Mouse (Mus musculus) ES-Bruce4 (cell line): ENCODE data around the gene Cd33. TPM values are rescaled to one million over a fixed set of nuclear protein-coding genes. Genes with fewer than 3 reads are reported as not detected.
A peak's percentile ranks its signal among the peaks of the same experiment; 100 is the strongest.

ENCODE experiments used
- H3K27ac ChIP-seq: 2 replicates; pipeline ENCODE4 v1.5.1; 2012; ENCODE audit warnings: low read length, inconsistent platforms; ENCODE audit not compliant: insufficient read depth
- H3K27me3 ChIP-seq: 2 replicates; pipeline ENCODE4 v1.6.1; 2012; ENCODE audit warnings: mild to moderate bottlenecking, low read length, inconsistent platforms; ENCODE audit not compliant: control insufficient read depth, poor library complexity, insufficient read depth, severe bottlenecking
- H3K36me3 ChIP-seq: 2 replicates; pipeline ENCODE4 v1.6.1; 2012; ENCODE audit warnings: inconsistent platforms, mild to moderate bottlenecking, low read length, moderate library complexity; ENCODE audit not compliant: control insufficient read depth, poor library complexity, insufficient read depth, severe bottlenecking
- H3K4me1 ChIP-seq: one replicate; pipeline ENCODE4 v1.8.1; 2011; ENCODE audit warnings: low read length; ENCODE audit not compliant: control insufficient read depth, insufficient read depth
- H3K4me3 ChIP-seq: 2 replicates; pipeline ENCODE4 v1.5.1; 2011; ENCODE audit warnings: low read depth, mild to moderate bottlenecking, low read length
- H3K9ac ChIP-seq: 2 replicates; pipeline ENCODE4 v1.6.1; 2012; ENCODE audit warnings: low read depth, mild to moderate bottlenecking, inconsistent platforms; ENCODE audit not compliant: poor library complexity, severe bottlenecking
- H3K9me3 ChIP-seq: replicated peaks from 2 replicates; pipeline ENCODE4 v1.6.1; 2012; ENCODE audit warnings: mild to moderate bottlenecking, low read length, inconsistent platforms; ENCODE audit not compliant: control insufficient read depth, poor library complexity, insufficient read depth, severe bottlenecking
- CTCF ChIP-seq: IDR thresholded peaks from one replicate; pipeline ENCODE4 v1.8.1; 2011; ENCODE audit warnings: low read depth, low read length
- EP300 ChIP-seq: IDR thresholded peaks from 2 replicates; pipeline ENCODE4 v1.6.1; 2011; ENCODE audit warnings: low read depth, low read length; ENCODE audit not compliant: insufficient read depth
- POLR2A ChIP-seq: IDR thresholded peaks from one replicate; pipeline ENCODE4 v1.8.1; 2011; ENCODE audit warnings: low read length; ENCODE audit not compliant: insufficient read depth
- polyA plus RNA-seq: library from polyadenylated mRNA; stranded (reverse); fragments of >200 nt; gene quantifications from 2 replicates; pipeline ENCODE4 v1.2.4, GENCODE M21; 2011; ENCODE audit warnings: low read depth; ENCODE audit not compliant: missing spikeins, insufficient read depth, insufficient read length

The Cd33 gene
- polyA plus RNA-seq, 1 experiment: not detected

- H3K4me3 ChIP-seq: peak overlapping the region; percentile 80
- peak overlapping the region; percentile 21 for H3K9ac ChIP-seq
- H3K9me3 ChIP-seq: no peaks in the 10 kb centered on the region
- 0 out of 2 replicates have a peak, but pooled peaks cover 2% of the 10 kb centered on the region for H3K36me3 ChIP-seq
- peak overlapping the region; percentile 76 for H3K27ac ChIP-seq
- no peaks in the 10 kb centered on the region for H3K27me3 ChIP-seq
- TF ChIP-seq POLR2A (no peak), EP300 (peak; percentile 54; the same call in 1 of the 2 replicates)
- H3K4me1 ChIP-seq: no peaks in the 10 kb centered on the region
These were observed 18.4 kb upstream of the Cd33 start for GRCm38 (mm10) chr7:43562651-43563070.

- no peaks in the 10 kb centered on the region for H3K9me3 ChIP-seq
These were observed 17.9 kb upstream of the Cd33 start, which contains the start of gene Zfp658 for GRCm38 (mm10) chr7:43562006-43562633. Gene Zfp658, plus strand, starts transcription at chr7:43562256.

GRCm38 (mm10) chr7:43556901-43557300 lies 12.7 kb upstream of the Cd33 start:
- H3K36me3 ChIP-seq: no peaks in the 10 kb centered on the region
- no peaks in the 10 kb centered on the region for H3K9me3 ChIP-seq
- H3K9ac ChIP-seq: no peak overlapping the region
- TF ChIP-seq POLR2A: no peak
- TF ChIP-seq EP300: no peak
- no peak for TF ChIP-seq CTCF
- no peak overlapping the region for H3K4me3 ChIP-seq
- H3K27ac ChIP-seq: no peak overlapping the region
- no peaks in the 10 kb centered on the region for H3K4me1 ChIP-seq
- H3K27me3 ChIP-seq: no peaks in the 10 kb centered on the region

More at GRCm38 (mm10) chr7:43562006-43562633, 17.9 kb upstream of the Cd33 start, which contains the start of gene Zfp658:
- peak within 1 kb of the TSS; percentile 76 for H3K27ac ChIP-seq
- H3K27me3 ChIP-seq: no peaks in the 10 kb centered on the region
- peak within 1 kb of the TSS; percentile 80 for H3K4me3 ChIP-seq
- H3K4me1 ChIP-seq: no peaks in the 10 kb centered on the region
- peak within 1 kb of the TSS; percentile 21 for H3K9ac ChIP-seq
- no peak for TF ChIP-seq POLR2A
- TF ChIP-seq CTCF: no peak
- no peak for TF ChIP-seq EP300
- no peaks in the 10 kb centered on the region for H3K36me3 ChIP-seq

- TF ChIP-seq POLR2A: no peak
- Histone ChIP-seq H3K27me3 (no peaks in the 10 kb centered on the region), H3K4me1 (no peaks in the 10 kb centered on the region), H3K9ac (no peak overlapping the region), H3K9me3 (no peaks in the 10 kb centered on the region), H3K36me3 (no peaks in the 10 kb centered on the region), H3K4me3 (no peak overlapping the region), H3K27ac (no peak overlapping the region)
These were observed 11.1 kb upstream of the Cd33 start for GRCm38 (mm10) chr7:43555351-43555750.

GRCm38 (mm10) chr7:43554550-43554949 lies 10.3 kb upstream of the Cd33 start:
- Histone ChIP-seq H3K36me3 (no peaks in the 10 kb centered on the region), H3K27me3 (no peaks in the 10 kb centered on the region), H3K4me3 (no peak overlapping the region), H3K9me3 (no peaks in the 10 kb centered on the region), H3K9ac (no peak overlapping the region), H3K4me1 (no peaks in the 10 kb centered on the region), H3K27ac (no peak overlapping the region)
- TF ChIP-seq EP300 (no peak), CTCF (no peak), POLR2A (no peak)

GRCm38 (mm10) chr7:43553153-43553552 lies 8.9 kb upstream of the Cd33 start:
- Histone ChIP-seq H3K27me3 (no peaks in the 10 kb centered on the region), H3K4me1 (no peaks in the 10 kb centered on the region), H3K27ac (no peak overlapping the region), H3K36me3 (no peaks in the 10 kb centered on the region), H3K9me3 (no peaks in the 10 kb centered on the region), H3K9ac (no peak overlapping the region), H3K4me3 (no peak overlapping the region)
- TF ChIP-seq CTCF: no peak
- no peak for TF ChIP-seq EP300
- TF ChIP-seq POLR2A: no peak
